Mouse (Mus musculus): ENCODE data around the gene Tapbp. TPM values are rescaled to one million over a fixed set of nuclear protein-coding genes. Genes with fewer than 3 reads are reported as not detected.
A peak's percentile ranks its signal among the peaks of the same experiment; 100 is the strongest.
"Not testable (repeated sequence)": the region's sequence is repeated elsewhere in the genome, so short reads cannot be mapped to it uniquely, and the experiment has no call there.

Tapbp gene
- 10 to 100 TPM; 43.2 to 43.9 TPM for total RNA-seq (2021)
- long read RNA-seq, experiment 1, transcript Tapbp-201 (8 exons, 2,898 nt), result major isoform, 42 of 81 reads
- long read RNA-seq, experiment 1, transcript Tapbp-206 (8 exons, 2,589 nt), result minor isoform, 27 of 81 reads
- long read RNA-seq, experiment 1, partial matches to known transcripts, result 8 of 81 reads
- long read RNA-seq, experiment 1, other reads (novel, unspliced or antisense), result 2 of 81 reads
- long read RNA-seq, experiment 2, transcript Tapbp-201 (8 exons, 2,898 nt), result minor isoform, 47 of 132 reads
- long read RNA-seq, experiment 2, transcript Tapbp-206 (8 exons, 2,589 nt), result major isoform, 51 of 132 reads
- long read RNA-seq, experiment 2, partial matches to known transcripts, result 27 of 132 reads
- long read RNA-seq, experiment 2, other reads (novel, unspliced or antisense), result 5 of 132 reads

DNA sequence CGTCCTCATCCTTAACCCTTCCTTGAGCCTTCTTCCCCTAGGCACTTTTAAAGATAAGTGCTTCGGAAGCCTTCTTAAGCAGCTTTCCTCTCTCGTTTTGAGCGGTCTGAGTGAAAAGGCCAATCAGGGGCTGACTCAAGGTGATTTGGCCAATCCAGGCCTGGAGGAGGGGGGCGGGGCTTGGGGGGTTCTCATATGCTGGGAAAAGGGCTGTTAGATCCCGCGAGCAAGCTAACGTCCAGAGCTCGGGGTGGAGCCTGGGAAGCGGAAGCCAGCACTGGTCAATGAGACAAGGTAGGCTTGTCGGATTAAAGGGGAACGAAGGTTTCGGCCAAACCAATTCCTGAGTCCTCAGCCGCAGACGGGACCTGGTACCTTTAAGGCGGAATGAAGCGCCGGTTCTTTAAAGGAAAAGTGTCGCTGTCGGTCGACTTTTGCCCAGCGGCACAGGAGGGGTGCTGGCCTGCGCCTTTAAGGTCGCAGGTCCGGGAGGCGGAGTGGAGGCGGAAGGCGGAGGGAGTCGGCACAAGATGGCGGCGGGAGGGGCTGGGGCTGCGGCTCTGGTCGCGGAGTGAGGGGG is at the start of gene Tapbp, which contains the start of gene Zbtb22:
Tapbp (plus strand) TSS at position 229 of the 580 bp plus-strand sequence.
Zbtb22 (plus strand) TSS at position 234 of the 580 bp plus-strand sequence.
- peak; percentile 81 to 92 for DNase-seq (ENCODE audit: low spot score in 2 of 2)

DNA sequence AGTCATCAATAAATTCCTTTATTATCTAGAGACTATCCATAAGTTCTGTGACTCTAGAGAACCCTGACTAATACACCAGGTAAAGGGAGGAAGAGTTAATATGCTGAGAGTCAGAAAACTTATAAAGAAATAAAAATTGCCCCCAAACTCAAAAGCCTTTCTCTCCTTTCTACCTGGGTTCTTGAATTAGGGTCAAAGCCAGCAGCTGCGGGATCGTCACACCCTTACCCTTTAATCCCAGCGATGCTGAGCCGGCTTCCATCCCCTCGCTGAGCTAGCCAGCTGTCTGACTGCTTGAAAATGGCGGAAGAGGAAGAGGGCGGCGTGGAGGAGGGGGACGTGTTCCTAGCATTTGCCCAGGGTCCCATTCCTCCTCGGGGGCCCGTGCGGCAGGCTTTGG is 42.2 kb upstream of the Tapbp start, which contains the start of gene Gm7029:
Gm7029 (plus strand) TSS at position 301 of the 400 bp plus-strand sequence.
- not testable (repeated sequence) for DNase-seq (ENCODE audit: low spot score in 2 of 2)

DNA sequence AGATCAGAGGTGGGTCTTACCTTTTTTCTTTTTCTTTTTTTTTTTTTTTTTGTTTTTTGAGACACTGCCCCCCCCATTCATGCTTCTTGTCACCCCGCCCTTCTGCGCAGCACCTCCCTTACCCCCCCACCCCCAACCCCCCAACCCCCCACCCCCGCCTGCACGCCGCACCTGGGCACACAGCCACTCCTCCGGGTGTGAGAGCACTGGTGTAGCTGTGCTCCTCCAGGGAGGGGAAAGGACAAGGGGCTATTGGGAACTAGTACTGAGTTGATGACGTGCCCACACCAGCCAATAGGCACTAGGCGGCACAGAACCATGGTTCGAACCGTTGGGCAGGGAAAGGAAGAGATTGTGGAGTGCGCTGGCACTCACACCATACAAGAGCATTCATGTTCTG is 41.3 kb upstream of the Tapbp start:
- DNase-seq (ENCODE audit: low spot score in 2 of 2), result no peak

DNA sequence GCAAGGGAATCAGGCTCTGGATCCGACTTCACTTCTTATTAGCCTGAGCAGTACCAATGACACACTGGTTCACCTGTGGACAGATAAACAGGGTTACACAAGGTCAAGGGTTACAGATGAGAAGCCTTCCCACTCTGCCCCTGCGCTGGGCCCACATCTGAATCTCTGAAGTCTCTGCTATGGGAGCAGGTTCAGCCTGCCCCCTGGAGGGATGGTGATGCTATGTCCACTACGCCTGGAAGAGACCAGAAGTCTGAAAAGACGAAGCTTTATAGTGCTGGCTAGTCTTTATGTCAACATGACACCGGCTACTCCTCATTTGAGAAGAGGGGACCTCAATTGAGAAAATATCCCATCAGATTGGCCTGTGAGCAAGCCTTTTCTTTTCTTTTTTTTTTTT is 39.9 kb upstream of the Tapbp start:
- DNase-seq (ENCODE audit: low spot score in 2 of 2), result not testable (repeated sequence)

DNA sequence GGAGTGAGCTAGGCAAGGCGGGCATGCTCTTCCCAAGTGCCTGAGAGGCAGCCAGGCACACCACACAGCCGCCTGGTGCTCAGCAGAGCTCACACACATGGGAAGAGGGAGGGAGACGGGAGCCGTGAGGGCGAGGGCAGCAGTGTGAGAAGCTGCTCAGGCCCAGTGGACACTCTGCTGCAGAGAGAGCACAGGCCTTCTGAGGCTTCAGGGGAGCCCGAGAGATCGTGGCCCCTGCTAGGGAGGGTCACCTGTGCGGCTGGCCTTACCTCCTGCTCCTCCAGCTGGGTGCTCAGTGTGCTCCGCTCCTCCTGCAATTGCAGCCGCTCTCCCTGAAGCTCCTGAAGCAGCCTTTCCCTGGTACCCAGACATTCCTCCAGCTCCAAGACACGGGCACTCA is 31.4 kb upstream of the Tapbp start:
- DNase-seq (ENCODE audit: low spot score in 2 of 2), result not testable (repeated sequence)

DNA sequence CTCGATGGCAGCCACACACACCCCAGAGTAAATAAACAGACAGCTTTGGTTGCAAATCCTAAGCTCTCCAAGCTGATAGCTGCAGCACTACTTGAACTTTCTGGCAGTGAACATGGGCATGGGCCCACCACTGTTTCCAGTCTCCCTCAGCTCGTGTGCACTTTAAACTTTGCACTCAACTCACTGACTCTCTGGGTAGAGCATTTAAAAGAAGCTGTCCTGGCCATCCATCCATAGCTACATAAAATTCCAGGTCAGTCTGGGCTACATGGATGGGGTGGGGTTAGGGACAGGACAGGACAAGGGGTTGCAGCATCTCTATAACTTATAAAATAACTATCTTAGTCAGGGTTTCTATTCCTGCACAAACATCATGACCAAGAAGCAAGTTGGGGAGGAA is 27.9 kb upstream of the Tapbp start:
- not testable (repeated sequence) for DNase-seq (ENCODE audit: low spot score in 2 of 2)

DNA sequence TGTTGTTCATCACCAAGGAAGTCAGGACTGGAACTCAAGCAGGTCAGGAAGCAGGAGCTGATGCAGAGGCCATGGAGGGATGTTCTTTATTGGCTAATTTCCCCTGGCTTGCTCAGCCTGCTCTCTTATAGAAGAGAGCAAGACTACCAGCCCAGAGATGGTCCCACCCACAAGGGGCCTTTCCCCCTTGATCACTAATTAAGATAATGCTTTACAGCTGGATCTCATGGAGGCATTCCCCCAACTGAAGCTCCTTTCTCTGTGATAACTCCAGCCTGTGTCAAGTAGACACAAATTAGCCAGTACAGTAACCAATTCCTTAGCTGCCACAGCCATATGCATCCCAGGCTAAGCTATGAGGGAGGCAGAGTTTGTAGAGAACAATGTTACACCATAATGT is 27.5 kb upstream of the Tapbp start:
- DNase-seq (ENCODE audit: low spot score in 2 of 2), result not testable (repeated sequence)

DNA sequence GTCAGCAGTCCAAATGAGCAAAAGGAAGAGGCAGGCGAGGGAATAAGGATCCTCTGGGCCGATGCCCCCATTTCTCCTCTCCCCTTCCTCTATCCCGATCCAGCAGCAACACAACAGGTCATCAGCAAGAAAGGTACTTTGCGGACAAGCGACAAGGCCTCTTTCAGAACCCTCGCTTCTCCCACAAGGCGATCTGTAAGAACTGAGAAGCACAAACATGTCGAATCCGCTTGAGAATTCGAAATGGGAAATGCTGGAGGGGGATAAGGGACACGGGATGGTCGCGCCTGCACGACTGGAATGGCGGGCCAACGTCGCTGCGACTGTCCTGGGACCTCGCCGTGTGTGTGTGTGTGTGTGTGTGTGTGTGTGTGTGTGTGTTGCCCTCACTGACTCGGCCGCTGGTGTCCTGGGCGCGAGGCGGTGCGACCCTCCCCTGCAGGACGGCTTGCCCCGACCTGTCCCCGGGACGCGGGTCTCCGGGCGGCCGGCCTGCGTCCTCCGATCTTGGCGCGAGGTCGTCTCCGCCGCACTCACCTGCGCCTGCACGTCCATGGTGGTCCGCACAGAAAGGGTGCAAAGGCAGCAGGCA is 25.7 kb upstream of the Tapbp start:
- DNase-seq (ENCODE audit: low spot score in 2 of 2), result not testable (repeated sequence)

DNA sequence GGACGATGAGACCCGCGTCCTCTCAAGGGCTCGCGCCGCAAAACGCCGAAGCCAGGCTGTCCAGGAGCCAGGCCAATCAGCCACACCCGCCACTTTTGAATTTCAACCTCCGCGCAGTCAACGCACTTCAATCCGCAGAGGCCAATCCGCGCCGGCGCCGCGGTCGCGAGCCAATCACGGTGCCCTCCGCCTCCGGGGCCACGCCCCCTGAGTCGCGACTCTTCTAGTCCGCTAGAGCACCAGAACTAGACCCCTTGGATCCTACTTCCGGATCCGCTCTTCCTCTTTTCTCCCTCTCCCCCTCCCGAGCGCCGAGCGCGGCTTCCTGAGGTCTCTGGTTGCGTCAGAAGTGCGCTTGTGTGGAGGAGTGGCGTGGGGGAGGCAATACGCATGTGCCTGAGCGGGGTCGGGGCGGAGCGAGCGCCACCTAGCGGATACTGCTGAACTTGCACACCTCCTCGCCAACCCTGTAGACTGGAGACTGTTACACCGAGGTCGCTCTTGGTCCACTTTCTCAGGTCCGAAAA is 25.1 kb upstream of the Tapbp start, which contains the start of gene Kifc1:
Kifc1 (minus strand) TSS at position 129 of the 527 bp plus-strand sequence.
- DNase-seq (ENCODE audit: low spot score in 2 of 2), result peak; percentile 97 to 99

DNA sequence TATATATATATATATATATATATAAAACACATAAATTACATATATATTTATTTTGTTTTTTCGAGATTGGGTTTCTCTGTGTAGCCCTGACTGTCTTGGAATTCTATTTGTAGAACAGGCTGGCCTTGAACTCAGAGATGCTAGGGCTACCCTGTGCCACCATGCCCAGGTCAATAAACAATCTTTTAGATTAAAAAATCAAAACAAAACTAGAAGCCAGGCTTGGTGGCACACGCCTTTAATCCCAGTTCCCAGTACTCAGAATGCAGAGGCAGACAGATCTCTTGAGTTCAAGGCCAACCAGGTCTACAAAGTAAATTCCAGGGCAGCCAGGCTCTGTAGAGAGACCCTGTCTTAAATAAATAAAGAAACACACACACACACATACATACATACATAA is 24.3 kb upstream of the Tapbp start:
- no peak for DNase-seq (ENCODE audit: low spot score in 2 of 2)

DNA sequence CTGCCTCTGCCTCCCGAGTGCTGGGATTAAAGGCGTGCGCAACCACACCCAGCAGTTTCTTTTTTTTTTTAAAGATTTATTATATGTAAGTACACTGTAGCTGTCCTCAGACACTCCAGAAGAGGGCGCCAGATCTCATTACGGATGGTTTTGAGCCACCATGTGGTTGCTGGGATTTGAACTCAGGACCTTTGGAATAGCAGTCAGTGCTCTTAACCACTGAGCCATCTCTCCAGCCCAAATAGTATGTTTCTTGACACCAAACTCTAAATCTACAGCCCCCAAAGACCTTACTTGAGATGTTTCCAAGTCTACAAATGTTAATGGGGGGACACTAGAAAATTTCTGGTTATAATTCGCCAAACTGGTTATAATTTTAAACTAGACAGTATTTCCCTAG is 23.8 kb upstream of the Tapbp start:
- DNase-seq (ENCODE audit: low spot score in 2 of 2), result not testable (repeated sequence)

DNA sequence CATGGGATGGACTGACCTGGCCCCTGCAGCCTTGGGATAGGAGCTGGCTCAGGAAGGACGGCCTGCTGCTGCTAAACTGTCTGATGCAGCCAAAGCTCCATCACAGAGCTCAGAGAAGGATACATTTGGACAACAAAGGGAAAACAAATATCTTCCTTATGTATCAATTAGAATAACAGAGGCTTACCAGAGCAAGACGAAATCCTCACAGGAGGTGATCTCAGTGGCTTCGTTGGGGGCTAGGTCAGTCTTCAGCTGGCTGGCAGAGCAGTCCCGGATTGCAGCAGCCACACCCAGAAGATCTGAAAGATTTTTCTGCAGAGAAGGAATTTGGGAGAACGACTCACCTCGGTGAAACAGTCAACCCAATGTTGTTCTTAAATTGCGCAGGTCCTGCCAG is 23.3 kb upstream of the Tapbp start:
- no peak for DNase-seq (ENCODE audit: low spot score in 2 of 2)

DNA sequence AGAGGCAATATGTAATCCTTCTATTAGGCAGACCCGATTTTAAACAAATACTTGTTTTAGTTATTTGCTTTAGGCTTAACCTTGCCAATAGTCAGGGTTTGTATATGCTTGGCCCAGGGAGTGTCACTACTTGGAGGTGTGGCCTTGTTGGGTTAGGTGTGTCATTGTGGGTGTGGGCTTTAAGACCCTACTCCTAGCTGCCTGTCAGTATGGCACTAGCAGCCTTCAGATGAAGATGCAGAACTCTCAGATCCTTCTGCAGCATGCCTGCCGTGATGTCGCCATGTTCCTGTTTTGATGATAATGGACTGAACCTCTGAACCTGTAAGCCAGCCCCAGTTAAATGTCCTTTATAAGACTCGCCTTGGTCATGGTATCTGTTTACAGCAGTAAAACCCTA is 22.7 kb upstream of the Tapbp start:
- not testable (repeated sequence) for DNase-seq (ENCODE audit: low spot score in 2 of 2)

DNA sequence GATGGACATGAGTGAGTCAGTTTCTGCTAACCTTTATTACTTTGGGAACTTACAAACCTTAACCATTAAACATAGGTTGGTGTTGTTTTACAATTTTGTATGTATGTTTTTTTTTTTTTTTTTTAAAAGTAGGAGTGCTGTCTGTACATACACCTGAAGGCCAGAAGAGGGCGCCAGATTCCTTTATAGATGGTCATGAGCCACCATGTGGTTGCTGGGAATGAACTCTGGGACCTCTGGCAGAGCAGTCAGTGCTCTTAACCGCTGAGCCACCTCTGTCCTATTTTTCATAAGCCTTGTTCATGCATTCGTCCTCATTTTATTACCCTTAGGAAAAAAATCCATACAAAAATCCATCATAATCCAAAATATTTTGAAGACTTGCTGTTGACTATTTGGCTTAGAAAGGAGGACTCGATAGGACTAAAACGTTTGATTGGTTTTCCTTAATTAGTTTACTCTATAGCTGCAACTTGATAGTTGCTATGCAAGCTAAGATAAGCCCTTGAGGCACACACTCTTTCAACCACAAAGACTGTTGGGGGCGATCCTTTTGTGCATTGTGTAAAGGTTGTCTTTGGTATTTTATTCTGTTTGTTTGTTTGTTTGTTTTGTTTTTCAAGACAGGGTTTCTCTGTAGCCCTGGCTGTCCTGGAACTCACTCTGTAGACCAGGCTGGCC is 18.4 kb upstream of the Tapbp start:
- no peak for DNase-seq (ENCODE audit: low spot score in 2 of 2)

DNA sequence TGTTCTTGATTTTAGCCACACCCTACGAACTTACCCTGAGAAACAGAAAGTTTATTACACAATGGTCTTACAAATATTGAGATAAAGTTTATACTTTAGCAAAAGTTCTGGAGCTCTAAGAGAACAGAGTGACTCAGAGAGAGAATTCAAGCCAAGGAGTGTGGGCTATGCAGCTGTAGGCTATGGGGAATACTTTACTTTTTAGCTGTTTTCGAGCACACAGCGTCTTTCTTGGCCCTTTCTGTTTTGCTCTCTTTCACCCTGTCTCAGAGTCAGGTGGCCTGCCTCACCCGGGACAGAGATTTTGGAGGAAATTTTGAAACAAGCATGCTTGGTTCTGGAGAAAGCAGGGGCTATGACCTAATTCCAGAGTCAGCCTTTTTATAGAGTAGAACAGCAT is 17.5 kb upstream of the Tapbp start:
- not testable (repeated sequence) for DNase-seq (ENCODE audit: low spot score in 2 of 2)

DNA sequence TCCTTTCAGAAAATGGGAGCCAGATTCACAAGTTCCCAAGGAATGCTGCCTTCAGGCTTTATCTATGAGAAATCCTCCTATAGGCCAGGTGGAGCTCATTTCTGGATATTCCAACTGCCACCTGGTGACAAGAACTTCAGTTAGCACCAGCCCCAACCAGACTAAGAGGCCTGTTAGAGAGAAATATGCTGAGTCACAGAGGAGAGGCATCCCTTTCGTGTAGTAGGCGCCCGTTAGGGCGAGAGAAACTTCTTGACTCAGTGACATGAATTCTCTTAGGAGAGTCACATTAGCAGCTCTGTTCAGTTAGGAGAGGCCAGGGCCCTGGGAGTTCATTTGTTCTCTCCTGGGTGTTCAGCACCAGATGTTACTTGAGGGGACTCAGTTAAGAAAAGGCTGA is 16.1 kb upstream of the Tapbp start:
- no peak for DNase-seq (ENCODE audit: low spot score in 2 of 2)

DNA sequence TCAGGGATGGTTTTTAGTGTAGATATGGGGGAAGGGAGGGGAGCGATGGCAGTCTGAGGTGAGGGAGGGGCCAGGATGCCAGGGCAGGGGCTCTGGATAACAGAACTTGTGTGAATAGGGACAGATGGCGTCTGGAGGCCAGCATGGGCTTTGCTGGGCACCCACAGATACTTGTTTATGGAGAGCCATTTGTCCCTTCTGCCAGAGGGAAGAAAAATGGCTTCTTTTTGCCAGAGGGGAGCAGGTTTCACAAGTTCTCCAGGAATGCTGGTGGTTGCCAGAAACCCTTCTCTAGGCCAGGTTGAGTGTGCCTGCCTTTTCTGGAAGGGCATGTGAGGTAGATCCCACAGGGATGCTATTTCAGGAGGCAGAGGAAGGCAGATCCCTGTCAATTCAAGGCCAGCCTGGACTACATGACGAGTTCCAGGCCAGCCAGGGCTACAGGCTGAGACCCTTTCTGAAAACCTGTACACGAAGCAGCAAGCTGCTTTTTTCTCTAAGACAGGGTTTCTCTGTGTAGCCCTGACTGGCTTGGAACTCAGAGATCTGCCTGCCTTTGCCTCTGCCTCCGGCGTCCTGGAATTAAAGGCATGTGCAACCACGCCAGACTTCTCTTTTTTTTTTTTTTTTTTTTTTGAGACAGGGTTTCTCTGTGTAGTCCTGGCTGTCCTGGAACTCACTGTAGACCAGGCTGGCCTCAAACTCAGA is 15.3 kb upstream of the Tapbp start:
- DNase-seq (ENCODE audit: low spot score in 2 of 2), result no peak

DNA sequence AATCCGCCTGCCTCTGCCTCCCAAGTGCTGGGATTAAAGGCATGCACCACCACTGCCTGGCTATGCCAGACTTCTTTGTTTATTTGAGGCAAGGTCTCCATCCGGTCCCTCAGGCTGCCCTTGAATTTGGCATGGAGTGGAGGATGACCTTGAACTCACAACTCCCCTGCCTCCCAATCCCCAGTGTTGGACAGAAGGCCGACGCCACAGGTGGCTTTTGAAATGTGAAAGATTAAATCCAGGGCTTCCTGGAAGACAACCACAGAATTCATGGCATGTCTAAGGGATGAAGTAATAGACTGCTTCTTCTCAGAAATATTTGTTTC is 14.7 kb upstream of the Tapbp start:
- DNase-seq (ENCODE audit: low spot score in 2 of 2), result no peak

DNA sequence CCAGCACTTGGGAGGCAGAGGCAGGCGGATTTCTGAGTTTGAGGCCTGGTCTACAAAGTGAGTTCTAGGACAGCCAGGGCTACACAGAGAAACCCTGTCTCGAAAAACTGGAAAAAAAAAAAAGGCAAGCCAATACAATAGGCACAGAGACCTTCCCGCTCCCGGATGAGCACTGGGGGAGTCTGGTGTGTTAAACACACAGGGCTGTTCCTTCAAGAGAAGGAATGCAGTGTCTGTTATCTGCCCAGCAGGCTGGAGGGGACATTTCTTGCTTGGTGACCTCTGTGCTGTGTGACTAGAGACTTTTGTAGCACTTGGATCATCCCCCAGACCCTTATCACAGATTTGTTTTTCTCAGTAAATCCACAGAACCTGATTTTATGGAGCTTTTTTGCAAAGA is 14.0 kb upstream of the Tapbp start:
- no peak for DNase-seq (ENCODE audit: low spot score in 2 of 2)

DNA sequence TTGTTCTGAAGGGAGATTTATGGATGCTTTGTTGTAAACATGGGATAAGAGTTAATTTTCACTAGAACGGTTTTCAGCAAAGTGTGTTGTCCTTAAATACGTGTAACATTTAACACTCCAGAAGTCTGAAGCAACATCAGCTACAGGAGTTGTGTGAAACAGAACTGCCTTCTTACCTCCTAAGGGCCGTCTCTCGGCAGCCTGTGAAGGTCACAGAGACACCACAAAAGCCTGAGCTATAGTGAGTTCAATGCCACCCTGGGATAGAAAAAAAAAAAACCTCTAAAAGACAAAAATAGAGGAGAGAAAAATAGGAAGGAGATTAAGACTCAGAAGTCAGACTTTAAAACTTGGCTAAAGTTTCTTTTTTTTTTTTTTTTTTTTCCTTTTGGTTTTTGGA is 13.6 kb upstream of the Tapbp start:
- DNase-seq (ENCODE audit: low spot score in 2 of 2), result no peak

DNA sequence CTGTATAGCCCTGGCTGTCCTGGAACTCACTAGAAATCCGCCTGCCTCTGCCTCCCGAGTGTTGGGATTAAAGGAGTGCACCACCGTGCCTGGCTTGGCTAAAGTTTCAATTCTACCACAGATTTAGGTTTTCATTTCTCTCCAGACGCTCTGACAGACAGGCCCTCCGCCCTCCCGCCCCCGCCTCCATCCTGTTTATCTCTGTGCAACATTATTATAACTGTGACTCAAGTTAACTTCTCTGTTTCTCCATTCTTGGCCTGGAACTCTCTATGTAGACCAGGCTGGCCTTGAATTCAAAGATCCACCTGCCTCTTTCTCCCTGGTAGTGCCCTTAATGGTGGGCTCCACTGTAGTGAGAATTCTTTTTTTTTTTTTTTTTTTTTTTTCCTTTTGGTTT is 13.2 kb upstream of the Tapbp start:
- no peak for DNase-seq (ENCODE audit: low spot score in 2 of 2)

Data from gastrocnemius, postnatal 4 days (tissue).